Mouse (Mus musculus) spleen, postnatal 14 days (tissue): ENCODE measurements around the gene Nrip1.

ENCODE experiments used
- DNase-seq, 2 experiments: peaks; one replicate each; pipeline ENCODE4 v3.0.0; 2021 to 2022; ENCODE audit warnings: low spot score in 2 of 2

Gene Nrip1

GRCm38 (mm10) chr16:76372045-76372940 lies 1.3 kb downstream of the Nrip1 start:
- peak; percentile 49 to 62 for DNase-seq

DNA sequence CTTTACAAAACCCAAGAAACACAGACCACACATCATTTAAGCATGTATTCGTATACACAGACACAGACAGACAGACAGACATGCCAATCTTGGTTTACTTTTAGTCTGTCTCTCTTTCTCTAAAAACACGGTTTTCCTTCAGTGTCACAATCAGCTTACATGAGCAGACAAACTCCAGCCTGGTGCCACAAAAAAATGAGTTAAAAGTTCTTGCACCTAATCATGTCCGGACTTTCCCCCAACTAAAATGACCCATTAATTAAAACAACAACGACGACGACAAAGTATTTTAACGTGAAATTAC lies 2.1 kb downstream of the Nrip1 start:
- DNase-seq = no peak

DNA sequence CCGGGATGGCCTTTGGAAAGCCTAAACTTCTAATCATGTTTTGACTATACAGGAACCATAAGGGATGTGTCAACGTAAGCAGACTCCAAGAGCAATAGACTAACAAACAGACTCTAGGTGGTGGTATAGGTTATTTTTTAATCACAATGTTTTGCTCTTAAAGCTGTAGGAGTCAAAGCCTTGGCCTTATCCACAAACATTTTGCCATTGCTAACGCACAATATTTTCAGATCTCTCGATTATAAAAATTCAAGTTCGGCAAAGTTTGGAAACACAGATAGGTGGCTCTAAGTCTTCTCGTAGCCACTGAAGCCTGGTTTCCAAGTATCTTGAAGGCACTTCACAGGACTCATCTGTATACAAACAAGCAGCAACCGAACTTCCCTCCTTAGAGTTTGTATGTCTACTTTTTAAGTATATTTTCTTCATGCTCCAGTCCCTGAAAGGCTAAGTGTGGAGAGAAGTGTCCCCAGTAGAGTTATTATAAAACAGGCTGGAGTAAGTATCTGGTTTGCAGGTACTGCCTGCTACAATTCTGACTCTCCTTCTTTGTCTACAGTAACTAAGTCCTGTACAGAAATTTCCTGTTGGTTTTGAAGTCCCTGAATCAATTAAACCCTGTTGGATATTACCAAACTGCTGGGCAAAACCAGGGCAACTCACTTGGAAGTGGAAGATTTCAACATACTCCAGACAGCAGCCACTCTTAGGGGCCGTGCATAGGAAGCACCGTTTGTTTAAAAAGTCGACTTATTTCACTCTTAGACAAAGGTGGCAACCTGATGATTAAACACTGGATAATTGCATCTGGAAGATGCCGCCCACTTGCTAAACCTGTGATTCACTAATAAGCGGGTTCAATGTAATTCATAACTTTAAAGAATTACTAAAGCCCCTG lies 2.7 kb downstream of the Nrip1 start:
- DNase-seq = no peak

DNA sequence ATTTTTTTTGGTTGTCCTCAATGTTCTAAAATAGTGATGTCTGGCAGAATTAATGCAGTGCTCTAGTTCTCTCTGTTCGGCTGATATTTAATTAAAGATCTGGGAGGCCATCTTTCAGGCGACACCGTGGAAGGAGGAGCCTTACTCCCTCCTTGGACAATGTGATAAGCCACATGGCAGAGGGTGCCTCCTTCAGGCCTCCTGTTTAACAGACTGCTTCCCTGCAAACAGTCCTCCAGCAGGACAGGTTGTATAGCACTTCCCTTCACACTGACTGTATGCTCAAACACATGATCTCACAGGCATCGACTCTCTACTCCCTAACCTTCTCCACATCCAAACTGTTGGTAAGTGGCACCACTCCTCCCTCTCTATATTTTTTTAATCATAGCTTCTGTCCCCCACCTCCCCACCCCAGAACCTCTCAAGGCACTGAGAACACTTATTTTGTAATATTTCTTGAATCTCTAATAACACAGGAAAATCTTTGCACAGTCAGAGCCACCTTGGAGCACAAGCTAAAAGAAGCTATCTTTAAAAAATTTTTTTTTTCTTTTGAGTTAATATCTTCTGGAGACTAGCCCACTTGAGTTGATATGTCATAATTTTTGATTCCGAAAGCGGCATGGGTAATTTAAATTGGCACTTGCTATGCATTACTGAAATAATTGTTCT lies 3.4 kb downstream of the Nrip1 start:
- DNase-seq = peak; percentile 22 to 27

DNA sequence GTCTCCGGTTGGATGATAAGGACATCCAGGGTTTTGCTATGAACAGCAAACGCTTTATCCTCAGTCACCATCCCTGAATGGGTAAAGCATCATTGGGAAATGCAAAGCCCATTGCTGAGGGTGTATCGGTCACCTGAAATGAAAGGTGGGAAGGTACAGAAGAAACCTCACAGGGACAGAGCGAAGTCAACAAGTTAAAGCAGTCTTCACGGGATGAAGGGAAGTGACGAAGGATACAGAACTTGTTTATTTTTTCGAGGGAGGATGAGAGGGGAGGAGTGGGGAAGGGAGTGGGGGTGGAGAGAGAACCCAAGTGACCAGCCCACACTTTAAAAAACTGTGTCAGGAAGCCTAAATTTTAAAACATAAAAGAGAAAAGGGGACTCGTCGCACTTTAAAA lies 4.4 kb downstream of the Nrip1 start:
- DNase-seq = no peak

DNA sequence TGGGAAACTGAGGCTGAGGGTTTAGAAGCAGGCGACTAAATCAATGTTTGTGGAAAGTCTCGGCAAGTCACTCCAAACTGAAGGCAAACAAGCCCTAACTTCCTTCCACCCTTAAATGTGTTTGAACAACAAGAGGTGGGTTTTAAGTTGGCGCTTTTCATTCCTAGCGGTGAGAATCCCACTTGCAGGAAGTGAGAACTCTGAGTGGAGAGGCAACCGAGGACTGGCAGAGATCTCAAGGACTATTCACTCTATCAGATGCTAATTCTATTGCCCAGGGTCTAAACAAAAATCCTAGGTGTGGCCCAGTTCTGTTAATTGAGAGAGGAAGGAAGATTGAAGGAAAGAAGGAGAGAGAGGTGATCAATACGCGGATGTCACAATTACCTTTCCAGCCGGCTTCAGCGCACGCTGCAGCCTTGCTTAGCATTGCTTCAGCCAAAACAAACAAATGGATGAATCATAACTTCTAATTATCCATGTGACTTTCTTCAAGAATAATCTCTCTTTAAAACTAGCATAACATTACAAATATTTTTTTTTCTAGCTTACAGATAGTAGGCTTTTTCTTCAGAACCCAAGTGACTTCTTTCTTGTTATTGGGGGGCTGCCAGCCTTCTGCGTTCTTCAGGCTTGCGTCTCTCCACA lies 6.2 kb downstream of the Nrip1 start:
- DNase-seq = no peak

- peak in 1 of 2 experiments; percentile 24 for DNase-seq
Measured at GRCm38 (mm10) chr16:76365790-76366406, 7.7 kb downstream of the Nrip1 start.

DNA sequence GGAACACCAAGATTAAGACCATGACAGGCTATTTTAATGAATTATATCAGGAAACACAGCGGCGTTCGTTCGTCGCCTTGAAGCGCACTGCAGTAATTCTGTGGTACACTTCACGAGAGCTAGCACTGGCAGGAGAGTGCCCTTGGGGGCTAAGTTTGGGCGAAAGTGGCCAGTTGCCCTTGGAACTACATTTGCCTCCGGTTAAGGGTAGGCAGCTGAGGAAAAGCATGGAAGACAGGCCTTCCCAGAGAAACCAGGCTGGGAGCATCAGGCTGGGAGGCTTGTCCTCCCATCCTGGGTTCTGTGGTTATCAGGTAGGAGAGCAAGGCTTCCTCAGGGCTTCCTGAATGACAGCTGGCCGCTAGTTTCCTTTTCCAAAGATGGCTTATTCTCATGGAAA lies 8.4 kb downstream of the Nrip1 start:
- no peak for DNase-seq

GRCm38 (mm10) chr16:76363641-76364040 lies 10.0 kb downstream of the Nrip1 start:
- no peak for DNase-seq

DNA sequence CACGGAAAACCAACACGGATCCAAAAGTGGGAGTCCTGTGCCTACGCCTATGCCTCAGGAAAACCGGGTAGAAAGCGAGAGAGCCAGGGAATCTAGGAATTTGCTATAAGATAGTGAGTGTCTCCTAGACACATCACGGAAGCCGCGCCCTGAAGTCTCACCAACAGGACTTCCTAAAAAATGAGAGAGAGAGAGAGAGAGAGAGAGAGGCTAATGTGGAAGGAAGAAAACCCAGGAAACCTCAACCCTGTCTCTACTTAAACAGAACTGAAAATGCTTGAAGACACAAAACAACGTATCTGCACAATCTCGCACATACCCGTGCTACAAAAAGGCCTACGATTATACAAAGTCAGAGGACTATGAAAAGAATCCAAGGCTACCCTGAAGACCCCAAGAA lies 10.6 kb downstream of the Nrip1 start:
- DNase-seq = no peak

- DNase-seq = no peak
Measured at GRCm38 (mm10) chr16:76360441-76360840, 13.2 kb downstream of the Nrip1 start.

- no peak for DNase-seq
Measured at GRCm38 (mm10) chr16:76358757-76359156, 14.9 kb downstream of the Nrip1 start.

GRCm38 (mm10) chr16:76358128-76358748 lies 15.4 kb downstream of the Nrip1 start:
- no peak for DNase-seq

- DNase-seq = no peak
Measured at GRCm38 (mm10) chr16:76357155-76357554, 16.5 kb downstream of the Nrip1 start.

- no peak for DNase-seq
Measured at GRCm38 (mm10) chr16:76355947-76356550, 17.6 kb downstream of the Nrip1 start.

DNA sequence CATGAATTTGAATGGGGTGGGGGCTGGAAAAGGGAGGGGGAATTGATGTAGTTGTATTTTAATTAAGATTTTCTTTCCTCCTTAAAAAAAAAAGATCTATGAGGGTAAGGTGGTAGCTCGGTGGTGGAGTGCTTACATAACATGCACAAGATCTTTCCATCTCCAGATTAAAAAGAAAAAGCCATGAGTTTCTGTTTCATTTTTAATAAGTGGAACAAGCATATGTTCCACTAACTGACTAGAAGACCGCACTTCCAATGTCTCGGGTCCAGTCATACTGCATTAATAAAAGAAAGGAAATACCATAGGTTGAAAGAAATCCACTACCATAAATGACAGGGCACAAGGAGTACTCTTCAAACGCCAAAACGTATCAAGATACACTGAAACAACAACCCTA lies 18.4 kb downstream of the Nrip1 start:
- no peak for DNase-seq

- DNase-seq = no peak
Measured at GRCm38 (mm10) chr16:76354841-76355240, 18.8 kb downstream of the Nrip1 start.

DNA sequence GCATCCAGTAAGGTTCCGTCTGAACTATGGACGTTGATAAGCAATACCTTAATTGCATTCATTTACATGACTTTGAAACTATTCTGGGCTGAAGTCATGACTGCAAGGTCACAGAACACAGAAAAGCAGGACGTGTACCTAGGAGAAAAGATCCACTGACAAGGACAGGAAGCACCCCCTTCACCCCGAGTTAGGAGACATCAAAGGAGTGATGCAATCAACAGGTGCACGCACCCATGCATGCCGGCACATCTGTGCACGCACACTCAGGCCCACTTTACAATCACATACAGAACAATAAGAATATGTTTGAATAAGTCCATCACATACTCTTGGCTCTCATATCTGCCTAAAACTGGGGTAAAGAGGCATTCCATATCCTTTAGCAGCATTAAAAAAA lies 19.3 kb downstream of the Nrip1 start:
- no peak for DNase-seq

DNA sequence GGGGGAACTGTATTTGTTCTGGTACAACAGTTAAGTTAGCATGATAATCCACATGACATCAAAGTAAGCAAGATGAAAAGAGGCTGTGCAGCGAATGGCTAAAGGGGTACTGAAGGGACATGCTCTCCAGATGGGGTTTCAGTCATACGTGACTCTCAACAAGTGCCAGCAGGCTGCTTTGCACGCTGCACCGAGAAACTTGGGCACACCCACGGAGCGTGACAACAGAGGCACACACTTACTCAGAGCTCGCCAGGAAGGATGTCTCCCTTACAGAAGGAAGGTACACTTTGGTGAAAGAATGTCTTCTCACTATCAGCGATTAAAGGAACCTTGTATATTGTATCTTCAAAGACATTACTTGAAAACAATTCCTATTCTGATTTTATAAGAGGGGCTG lies 22.7 kb downstream of the Nrip1 start:
- no peak for DNase-seq

- no peak for DNase-seq
Measured at GRCm38 (mm10) chr16:76349053-76349452, 24.6 kb downstream of the Nrip1 start.
